Mouse (Mus musculus): ENCODE measurements around the gene Mrgprb5. TPM values are rescaled to one million over a fixed set of nuclear protein-coding genes. Genes with fewer than 3 reads are reported as not detected.
"Not testable (repeated sequence)": the region's sequence is repeated elsewhere in the genome, so short reads cannot be mapped to it uniquely, and the experiment has no call there.

The Mrgprb5 gene
- polyA plus RNA-seq (2016; fragmentation: Nextera tagmentation; extraction: Ambion mirVana), result not detected in 2 replicates

- Histone ChIP-seq H3K9ac (no peak within 1 kb of the TSS), H3K4me2 (no peak within 1 kb of the TSS), H3K4me3 (no peak within 1 kb of the TSS), H3K27ac (ENCODE audit: poor library complexity, severe bottlenecking) (no peak within 1 kb of the TSS), H3K27me3 (replicated peaks) (no peaks in the 10 kb centered on the region), H3K4me1 (replicated peaks) (no peaks in the 10 kb centered on the region), H3K9me3 (replicated peaks) (no peaks in the 10 kb centered on the region), H3K36me3 (no peaks in the 10 kb centered on the region)
- no peak for ATAC-seq (ENCODE audit: insufficient number of reproducible peaks, low FRiP score)
- 76% methylated on average over 2 of the region's 2 CpGs for WGBS
Observed at GRCm38 (mm10) chr7:48168919-48169318, at the start of gene Mrgprb5. Gene Mrgprb5 (minus strand): TSS chr7:48169019.

- H3K27ac ChIP-seq (ENCODE audit: poor library complexity, severe bottlenecking), result no peak within 1 kb of the TSS
- H3K36me3 ChIP-seq, result no peaks in the 10 kb centered on the region
- H3K4me3 ChIP-seq, result no peak within 1 kb of the TSS
- H3K27me3 ChIP-seq (replicated peaks), result no peaks in the 10 kb centered on the region
- no peak within 1 kb of the TSS for H3K9ac ChIP-seq
- peaks cover 5% of the 10 kb centered on the region; the same call in 1 of the 2 replicates for H3K9me3 ChIP-seq (replicated peaks)
- no peak within 1 kb of the TSS for H3K4me2 ChIP-seq
- no peak for ATAC-seq (ENCODE audit: insufficient number of reproducible peaks, low FRiP score)
- WGBS, result 70% methylated on average over 3 of the region's 3 CpGs
- H3K4me1 ChIP-seq (replicated peaks), result no peaks in the 10 kb centered on the region
Observed at GRCm38 (mm10) chr7:48199188-48199587, 30.4 kb upstream of the Mrgprb5 start, which contains the start of gene Mrgprb4. Gene Mrgprb4 (minus strand): TSS chr7:48199288.

- Histone ChIP-seq H3K27me3 (replicated peaks) (no peaks in the 10 kb centered on the region), H3K9ac (no peak overlapping the region), H3K4me3 (no peak overlapping the region), H3K4me1 (replicated peaks) (no peaks in the 10 kb centered on the region), H3K4me2 (no peak overlapping the region), H3K36me3 (no peaks in the 10 kb centered on the region), H3K27ac (ENCODE audit: poor library complexity, severe bottlenecking) (no peak overlapping the region), H3K9me3 (replicated peaks) (no peaks in the 10 kb centered on the region)
- no peak for ATAC-seq (ENCODE audit: insufficient number of reproducible peaks, low FRiP score)
- 78% methylated on average over 2 of the region's 2 CpGs for WGBS
Observed at GRCm38 (mm10) chr7:48167471-48167870, 1.3 kb downstream of the Mrgprb5 start.

- H3K4me2 ChIP-seq, result peak overlapping the region; percentile 90
- peak overlapping the region; percentile 73 for H3K9ac ChIP-seq
- WGBS, result 2% methylated on average over 17 of the region's 17 CpGs
- ATAC-seq (ENCODE audit: insufficient number of reproducible peaks, low FRiP score), result peak; percentile 79
- H3K27ac ChIP-seq (ENCODE audit: poor library complexity, severe bottlenecking), result peak overlapping the region; percentile 64
- H3K4me3 ChIP-seq, result peak overlapping the region; percentile 59
- H3K9me3 ChIP-seq (replicated peaks), result 0 out of 2 replicates have a peak, but pooled peaks cover 7% of the 10 kb centered on the region
- H3K4me1 ChIP-seq (replicated peaks), result peaks cover 4% of the 10 kb centered on the region
- H3K36me3 ChIP-seq, result no peaks in the 10 kb centered on the region
- no peaks in the 10 kb centered on the region for H3K27me3 ChIP-seq (replicated peaks)
Observed at GRCm38 (mm10) chr7:48138248-48138702, 30.5 kb downstream of the Mrgprb5 start.

- 6% methylated on average over 51 of the region's 52 CpGs for WGBS
Observed at GRCm38 (mm10) chr7:48137216-48138077, 31.4 kb downstream of the Mrgprb5 start.

GRCm38 (mm10) chr7:48132674-48133073 lies 36.1 kb downstream of the Mrgprb5 start:
- no peak for ATAC-seq (ENCODE audit: insufficient number of reproducible peaks, low FRiP score)
- Histone ChIP-seq H3K4me1 (replicated peaks) (peaks cover 4% of the 10 kb centered on the region), H3K4me2 (no peak overlapping the region), H3K27me3 (replicated peaks) (no peaks in the 10 kb centered on the region), H3K9me3 (replicated peaks) (no peaks in the 10 kb centered on the region), H3K27ac (ENCODE audit: poor library complexity, severe bottlenecking) (no peak overlapping the region), H3K36me3 (no peaks in the 10 kb centered on the region), H3K9ac (no peak overlapping the region), H3K4me3 (no peak overlapping the region)
- WGBS, result 49% methylated on average over 4 of the region's 4 CpGs

More at GRCm38 (mm10) chr7:48137216-48138077, 31.4 kb downstream of the Mrgprb5 start:
- H3K27me3 ChIP-seq (replicated peaks), result no peaks in the 10 kb centered on the region
- peak overlapping the region; percentile 73 for H3K9ac ChIP-seq
- 0 out of 2 replicates have a peak, but pooled peaks cover 7% of the 10 kb centered on the region for H3K9me3 ChIP-seq (replicated peaks)
- H3K27ac ChIP-seq (ENCODE audit: poor library complexity, severe bottlenecking), result peak overlapping the region; percentile 64
- H3K4me2 ChIP-seq, result peak overlapping the region; percentile 90
- ATAC-seq (ENCODE audit: insufficient number of reproducible peaks, low FRiP score), result peak; percentile 85
- peaks cover 4% of the 10 kb centered on the region for H3K4me1 ChIP-seq (replicated peaks)
- peak overlapping the region; percentile 59 for H3K4me3 ChIP-seq
- no peaks in the 10 kb centered on the region for H3K36me3 ChIP-seq

GRCm38 (mm10) chr7:48132247-48132646 lies 36.6 kb downstream of the Mrgprb5 start:
- not testable (repeated sequence) for H3K4me1 ChIP-seq (replicated peaks); ATAC-seq (ENCODE audit: insufficient number of reproducible peaks, low FRiP score); H3K9ac ChIP-seq; H3K27me3 ChIP-seq (replicated peaks); H3K9me3 ChIP-seq (replicated peaks); H3K27ac ChIP-seq (ENCODE audit: poor library complexity, severe bottlenecking); H3K36me3 ChIP-seq
- Histone ChIP-seq H3K4me3 (peak overlapping the region; percentile 55), H3K4me2 (peak overlapping the region; percentile 64)
- WGBS, result 6% methylated on average over 6 of the region's 7 CpGs

- Histone ChIP-seq H3K27ac (ENCODE audit: poor library complexity, severe bottlenecking) (peak overlapping the region; percentile 92), H3K4me2 (peak overlapping the region; percentile 64), H3K9ac (peak overlapping the region; percentile 70), H3K4me3 (peak overlapping the region; percentile 55)
- not testable (repeated sequence) for H3K9me3 ChIP-seq (replicated peaks); H3K27me3 ChIP-seq (replicated peaks); ATAC-seq (ENCODE audit: insufficient number of reproducible peaks, low FRiP score); H3K4me1 ChIP-seq (replicated peaks); H3K36me3 ChIP-seq
- 1% methylated on average over 11 of the region's 14 CpGs for WGBS
Observed at GRCm38 (mm10) chr7:48131820-48132219, 37.0 kb downstream of the Mrgprb5 start.

- no peak overlapping the region for H3K4me2 ChIP-seq
- no peaks in the 10 kb centered on the region for H3K27me3 ChIP-seq (replicated peaks)
- H3K4me3 ChIP-seq, result no peak overlapping the region
- H3K4me1 ChIP-seq (replicated peaks), result no peaks in the 10 kb centered on the region
- 76% methylated on average over 5 of the region's 5 CpGs for WGBS
- H3K27ac ChIP-seq (ENCODE audit: poor library complexity, severe bottlenecking), result no peak overlapping the region
- ATAC-seq (ENCODE audit: insufficient number of reproducible peaks, low FRiP score), result no peak
- no peaks in the 10 kb centered on the region for H3K9me3 ChIP-seq (replicated peaks)
- H3K36me3 ChIP-seq, result peaks cover 4% of the 10 kb centered on the region; the same call in 1 of the 2 replicates
- H3K9ac ChIP-seq, result no peak overlapping the region
Observed at GRCm38 (mm10) chr7:48123806-48124205, 45.0 kb downstream of the Mrgprb5 start.
